Mouse (Mus musculus): ENCODE results near the gene Nphs2.
"Not testable (repeated sequence)": the region's sequence is repeated elsewhere in the genome, so short reads cannot be mapped to it uniquely, and the experiment has no call there.

The Nphs2 gene

DNA sequence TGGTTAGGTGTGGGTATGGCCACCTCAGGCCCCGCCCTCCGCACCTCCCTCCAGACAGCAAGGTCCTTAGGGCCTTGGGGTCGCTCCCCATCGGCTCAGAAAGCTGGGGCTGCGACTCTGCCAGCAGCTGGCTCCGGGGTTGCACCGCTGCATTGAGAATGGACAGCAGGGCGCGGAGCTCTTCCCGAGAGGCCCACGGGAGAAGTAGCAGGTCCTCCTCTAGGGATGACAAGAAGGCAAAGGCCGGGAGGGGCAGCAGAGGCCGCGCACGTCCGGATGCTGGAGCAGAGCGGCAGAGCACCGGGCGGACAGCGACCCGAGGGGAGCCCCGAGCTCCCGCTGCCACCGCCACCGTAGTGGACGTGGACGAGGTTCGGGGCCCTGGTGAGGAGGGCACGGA, at the start of gene Nphs2:
Gene Nphs2 (plus strand): TSS at position 98 of the 400 bp plus-strand sequence.
- in situ Hi-C loops (cut with MboI, MseI), result no loop called here

DNA sequence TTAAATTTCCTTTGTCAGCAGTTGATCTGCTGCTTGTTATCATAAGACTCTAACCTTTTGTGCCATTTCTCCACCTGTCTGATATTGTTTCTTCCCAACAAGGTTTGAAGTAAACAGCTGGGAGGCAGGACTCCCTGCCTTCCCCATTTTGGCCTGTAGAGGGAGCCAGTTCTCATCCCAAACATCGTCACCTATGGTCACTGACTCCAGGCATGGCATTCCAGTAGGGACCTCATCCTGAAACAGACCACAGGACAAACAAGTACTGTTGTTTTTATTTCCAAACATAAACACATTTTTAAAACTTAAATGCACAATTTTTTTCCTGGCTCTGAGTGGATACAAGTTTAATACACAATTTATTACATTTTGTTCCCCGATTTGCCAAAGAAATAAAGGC, 47.2 kb upstream of the Nphs2 start:
- in situ Hi-C loops (cut with MboI, MseI), result no loop called here

DNA sequence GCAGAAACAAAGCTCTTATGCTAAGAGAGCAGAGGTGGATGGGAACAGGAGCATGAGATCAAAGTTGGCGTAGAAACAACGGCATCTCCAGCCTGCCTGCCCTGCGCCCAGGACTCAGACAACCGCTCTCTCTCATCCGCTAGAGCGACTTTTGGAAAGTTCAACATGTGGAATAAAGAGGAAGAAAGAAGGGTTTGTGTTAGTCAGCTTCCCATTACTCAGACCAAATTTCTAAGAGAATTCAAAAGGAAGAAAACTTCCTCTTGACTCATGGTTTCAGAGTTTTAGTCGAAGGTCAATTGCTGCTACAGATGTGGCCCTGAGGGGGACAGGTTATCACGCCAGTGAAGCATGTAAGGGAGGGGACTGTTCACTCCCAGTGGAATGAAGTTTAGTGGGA, 46.6 kb upstream of the Nphs2 start:
- in situ Hi-C loops (cut with MboI, MseI), result no loop called here

- in situ Hi-C loops (cut with MboI, MseI), result not testable (repeated sequence)
These were observed 42.0 kb upstream of the Nphs2 start for GRCm38 (mm10) chr1:156268546-156268945.

DNA sequence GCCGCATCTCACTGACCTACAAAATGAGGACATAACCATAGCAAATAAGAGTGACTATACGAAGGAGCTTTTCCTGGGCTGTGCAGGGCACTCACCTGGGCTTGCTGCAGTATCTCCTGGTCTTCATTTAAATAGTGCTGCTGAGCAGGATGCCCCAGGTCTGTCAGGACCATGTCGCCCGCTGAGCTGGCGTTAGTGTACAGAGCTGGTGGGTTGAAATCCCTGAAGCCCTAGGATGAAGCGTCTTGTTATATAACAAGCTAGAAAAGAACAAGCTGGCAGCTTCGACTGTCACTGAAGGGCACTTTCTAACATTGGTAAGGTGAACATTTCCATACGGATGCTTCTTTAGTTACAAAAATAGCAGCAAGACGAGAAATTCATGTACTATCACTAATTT, 40.1 kb upstream of the Nphs2 start:
- in situ Hi-C loops (cut with MboI, MseI), result no loop called here

- in situ Hi-C loops (cut with MboI, MseI), result no loop called here
These were observed 38.9 kb upstream of the Nphs2 start for GRCm38 (mm10) chr1:156271654-156272053.

DNA sequence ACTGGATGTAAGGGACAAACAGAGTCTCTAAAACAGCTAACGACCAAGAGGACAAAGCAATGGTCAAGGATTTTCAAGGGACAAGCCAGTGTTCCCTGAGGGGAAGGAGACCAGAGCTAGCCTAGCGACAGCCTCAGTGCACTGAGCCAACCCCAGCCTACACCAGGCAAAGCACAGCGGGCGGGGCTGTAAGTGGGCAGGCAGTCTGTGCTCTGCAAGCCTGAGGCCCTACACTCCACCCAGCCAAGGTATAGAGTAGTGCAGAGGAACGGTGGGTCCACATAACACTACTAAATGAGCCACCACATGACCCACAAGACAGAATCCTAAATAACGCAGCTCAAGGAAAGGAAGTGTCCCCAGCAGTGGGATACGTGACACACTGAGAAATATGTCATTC, 36.9 kb upstream of the Nphs2 start:
- in situ Hi-C loops (cut with MboI, MseI), result no loop called here

- in situ Hi-C loops (cut with MboI, MseI), result no loop called here
These were observed 30.4 kb upstream of the Nphs2 start for GRCm38 (mm10) chr1:156280131-156280530.

DNA sequence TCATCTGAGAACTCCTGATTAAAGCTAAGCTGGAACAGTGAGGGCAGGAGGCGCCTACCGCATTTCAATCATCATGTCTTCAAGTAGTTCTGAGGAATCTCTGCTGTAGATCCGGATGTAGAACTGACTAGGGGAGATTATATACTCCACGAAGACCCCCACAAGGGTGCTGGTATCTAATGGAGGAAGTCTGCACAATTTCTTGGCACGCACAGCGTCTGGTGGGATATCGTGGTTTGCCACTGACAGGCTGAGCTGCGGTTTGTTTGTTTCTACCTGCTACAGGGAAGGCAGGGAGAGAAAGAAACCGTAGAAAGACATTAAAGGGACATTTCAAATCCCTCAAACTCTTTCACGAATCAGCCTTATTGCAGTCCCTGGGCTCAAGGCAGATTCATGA, 26.3 kb upstream of the Nphs2 start:
- in situ Hi-C loops (cut with MboI, MseI), result no loop called here

DNA sequence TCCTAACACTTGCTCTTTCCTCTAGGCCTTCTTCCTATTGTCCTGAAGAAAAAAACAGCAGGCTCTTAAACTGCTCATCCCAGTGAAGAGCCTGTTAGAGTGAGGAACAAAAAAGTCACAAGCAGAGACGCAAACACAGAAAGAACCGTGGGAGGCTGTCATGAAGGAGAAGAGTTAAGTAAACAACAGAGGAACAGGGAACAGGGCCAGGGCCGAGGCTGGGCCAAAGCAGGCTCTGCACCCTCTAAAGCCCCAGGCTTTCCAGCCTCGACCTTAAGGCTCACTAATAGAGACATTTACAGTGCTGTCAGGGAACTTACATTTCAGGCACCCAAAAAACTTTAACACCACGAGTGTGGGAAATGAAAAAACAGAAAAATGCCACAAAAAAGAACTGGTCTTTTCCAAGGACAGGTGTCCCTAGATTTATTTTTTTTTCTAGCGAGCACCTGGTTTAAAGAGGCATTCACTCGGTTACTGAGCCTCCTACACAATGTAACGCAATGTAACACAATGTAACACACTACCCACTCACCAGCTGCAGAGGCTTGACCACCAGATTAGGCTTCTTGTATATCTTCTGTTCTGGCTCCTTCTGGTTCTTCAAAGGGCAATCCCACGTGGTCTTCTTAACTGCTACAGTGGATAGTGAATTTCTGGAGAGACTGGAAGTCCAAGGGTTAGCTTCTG, 25.5 kb upstream of the Nphs2 start:
- in situ Hi-C loops (cut with MboI, MseI), result no loop called here

- in situ Hi-C loops (cut with MboI, MseI), result no loop called here
These were observed 25.0 kb upstream of the Nphs2 start for GRCm38 (mm10) chr1:156285541-156285896.

- in situ Hi-C loops (cut with MboI, MseI), result no loop called here
These were observed 21.8 kb upstream of the Nphs2 start for GRCm38 (mm10) chr1:156288556-156289221.

DNA sequence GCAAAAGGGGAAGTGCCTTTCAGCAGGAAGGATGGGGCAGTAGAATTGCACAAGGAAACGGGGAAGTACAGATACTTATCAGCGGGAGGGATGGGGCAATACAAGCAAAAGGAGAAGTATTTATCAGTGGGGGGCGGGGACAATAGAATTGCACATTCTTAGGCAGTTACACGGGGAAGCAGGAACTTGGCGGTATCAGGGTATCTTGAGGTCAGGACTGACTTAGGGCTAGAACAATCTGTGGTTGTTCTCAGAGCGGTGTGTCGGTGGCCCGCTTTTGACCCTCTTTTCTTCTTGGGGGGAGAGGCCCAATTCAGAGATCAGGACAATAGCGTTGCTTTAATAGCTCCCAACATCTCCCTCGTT, 21.3 kb upstream of the Nphs2 start:
- in situ Hi-C loops (cut with MboI, MseI), result not testable (repeated sequence)

DNA sequence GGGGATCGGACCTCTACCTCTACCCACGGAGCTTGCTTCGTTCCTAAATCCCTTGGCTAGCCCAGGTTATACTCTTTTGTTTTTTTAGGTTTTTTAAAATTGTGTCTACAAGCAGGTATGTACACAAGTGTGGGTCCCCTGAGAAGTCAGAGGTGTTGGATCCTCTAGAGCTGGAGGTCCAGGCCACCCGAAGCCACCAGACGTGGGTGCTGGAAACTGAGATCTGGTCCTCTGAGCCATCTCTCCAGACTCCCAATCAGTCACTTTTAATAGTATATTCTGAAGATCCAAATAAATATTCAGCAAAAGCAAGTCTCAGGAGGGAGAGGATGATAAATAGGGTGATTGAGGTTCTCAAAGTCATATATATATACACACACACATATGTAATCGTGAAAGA, 20.5 kb upstream of the Nphs2 start:
- in situ Hi-C loops (cut with MboI, MseI), result no loop called here

DNA sequence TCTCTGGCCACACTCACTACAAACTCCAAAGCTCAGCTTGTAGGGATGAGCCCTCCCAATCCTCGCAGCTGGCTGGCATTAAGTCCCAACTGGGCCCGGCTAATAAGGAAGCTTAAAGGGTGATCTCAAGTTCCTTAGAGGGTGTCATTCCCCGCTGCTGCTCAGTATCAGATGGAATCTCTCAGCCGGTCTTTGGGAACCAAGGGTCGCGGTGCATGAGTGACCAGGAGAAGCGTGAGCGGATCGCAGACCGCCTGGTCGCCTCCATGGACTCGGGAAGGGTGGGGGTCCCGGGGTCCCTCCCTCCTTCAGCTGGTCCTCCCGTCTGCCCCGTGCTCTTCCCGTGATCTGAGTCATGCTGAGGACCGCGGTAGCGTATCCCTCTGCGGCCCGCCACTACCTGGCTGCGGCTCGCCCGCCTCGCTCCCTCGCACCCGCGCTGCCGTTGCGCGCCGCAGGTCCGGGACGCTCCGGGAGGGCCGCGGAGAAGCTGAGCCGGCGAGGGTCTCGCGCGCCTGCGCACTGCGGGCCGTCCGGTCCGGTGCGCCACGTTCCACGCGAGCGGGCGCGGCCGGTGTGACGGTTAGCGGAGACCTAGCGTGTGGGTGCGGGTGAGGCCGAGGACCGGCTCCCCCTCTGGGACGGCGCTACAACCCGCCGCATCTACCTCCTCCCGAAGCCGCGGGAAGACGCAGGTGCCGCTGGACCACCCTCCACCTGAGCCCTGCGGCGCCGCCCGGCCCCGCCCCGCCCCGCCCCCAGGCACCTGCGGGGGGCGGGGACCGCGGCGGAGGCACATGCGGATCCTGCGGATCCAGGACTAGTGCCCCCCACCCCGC, 7.4 kb upstream of the Nphs2 start, which contains the start of gene Tdrd5:
Gene Tdrd5 (minus strand): TSS at position 754 of the 839 bp plus-strand sequence.
- in situ Hi-C loops (cut with MboI, MseI), result no loop called here

- in situ Hi-C loops (cut with MboI, MseI), result no loop called here
These were observed 1.9 kb upstream of the Nphs2 start for GRCm38 (mm10) chr1:156308595-156308994.

- in situ Hi-C loops (cut with MboI, MseI), result no loop called here
These were observed 12.6 kb downstream of the Nphs2 start for GRCm38 (mm10) chr1:156323126-156323525.

- in situ Hi-C loops (cut with MboI, MseI), result no loop called here
These were observed 30.3 kb downstream of the Nphs2 start for GRCm38 (mm10) chr1:156340847-156341246.

DNA sequence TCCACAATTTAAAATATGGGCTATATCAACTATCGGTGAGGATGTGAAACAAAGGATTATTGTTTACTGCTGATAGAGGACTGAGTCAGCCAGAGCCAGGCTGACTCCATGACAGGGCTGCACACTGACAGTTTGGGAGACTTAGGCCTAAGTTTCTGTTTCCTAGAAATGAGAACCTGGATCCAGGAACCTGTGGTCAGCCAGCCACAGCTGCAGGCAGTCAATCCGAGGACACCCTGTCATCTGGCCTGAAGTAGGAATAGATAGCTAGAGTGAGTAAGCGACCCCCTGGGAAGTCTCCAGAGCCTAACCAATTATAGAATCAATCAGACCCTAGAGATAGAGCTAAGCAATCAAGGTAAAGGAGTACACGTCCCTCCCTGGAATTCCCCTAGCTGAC, 33.9 kb downstream of the Nphs2 start:
- in situ Hi-C loops (cut with MboI, MseI), result no loop called here

GRCm38 (mm10) chr1:156345633-156346032, 35.1 kb downstream of the Nphs2 start:
- in situ Hi-C loops (cut with MboI, MseI), result no loop called here

- in situ Hi-C loops (cut with MboI, MseI), result no loop called here
These were observed 38.5 kb downstream of the Nphs2 start for GRCm38 (mm10) chr1:156349031-156349430.

DNA sequence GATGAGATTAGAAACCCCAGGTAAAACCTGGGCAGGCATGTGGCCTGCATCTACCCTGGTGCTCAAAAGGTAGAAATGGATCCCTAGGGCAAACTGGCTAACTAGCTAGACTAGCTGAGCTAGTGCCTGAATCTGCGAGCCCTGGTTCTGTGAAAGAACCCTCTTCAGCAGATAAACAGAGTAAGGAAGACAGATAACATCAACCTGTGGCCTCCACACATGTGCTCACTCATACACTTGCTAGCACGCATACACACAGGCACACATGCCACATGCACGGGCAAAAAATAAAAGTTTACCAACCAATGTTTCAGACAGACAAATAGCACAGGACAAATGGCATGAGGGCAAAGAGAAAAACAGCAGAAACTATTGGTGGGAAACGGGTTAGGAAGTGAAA, 39.9 kb downstream of the Nphs2 start:
- in situ Hi-C loops (cut with MboI, MseI), result no loop called here

DNA sequence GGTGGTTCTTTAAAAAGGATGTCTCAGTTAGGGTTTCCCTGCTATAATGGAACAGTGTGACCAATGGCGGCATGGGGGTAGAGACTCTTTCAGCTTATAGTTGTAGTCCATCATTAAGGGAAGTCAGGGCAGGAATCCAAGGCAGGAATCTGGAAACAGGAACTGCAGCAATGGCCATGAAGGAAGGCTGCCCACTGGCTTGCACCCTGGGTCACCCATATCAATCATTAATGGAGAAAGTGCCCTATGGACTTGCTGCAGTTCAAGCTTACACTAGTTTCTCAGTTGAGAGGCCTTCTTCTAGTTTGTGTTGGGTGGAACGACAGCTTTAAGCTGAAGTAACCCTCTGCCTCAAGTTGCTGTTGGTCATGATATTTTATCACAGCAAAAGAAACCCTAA, 41.9 kb downstream of the Nphs2 start:
- in situ Hi-C loops (cut with MboI, MseI), result no loop called here
